In genomic region chr9:50893665-50894064, GRCm38 (mm10) we compare ENCODE assay signal across 8 mouse cellular contexts. TPM values are rescaled to one million over a fixed set of nuclear protein-coding genes. Genes with fewer than 3 reads are reported as not detected.
DNase-seq lines count a peak whose midpoint lies in the region; ATAC-seq and TF ChIP-seq lines count a peak whose summit lies in the region.

No protein-coding gene starts in this region.

- H3K4me3 ChIP-seq in forebrain, postnatal 0 days (ENCODE audit: low read depth, low read length) = no peak overlapping the region
- no peak overlapping the region for H3K4me3 ChIP-seq in forebrain, embryonic 15.5 days
- no peak overlapping the region for H3K4me3 ChIP-seq in midbrain, embryonic 11.5 days (ENCODE audit: low read depth, low read length)

- WGBS in forebrain, postnatal 0 days = 69% methylated on average over 4 of the region's 4 CpGs
- 73% methylated on average over 4 of the region's 4 CpGs for WGBS in forebrain, embryonic 15.5 days
- 91% methylated on average over 4 of the region's 4 CpGs for WGBS in midbrain, embryonic 11.5 days

- H3K27ac ChIP-seq in forebrain, postnatal 0 days (ENCODE audit: low read depth, low read length) = no peak overlapping the region
- H3K27ac ChIP-seq in forebrain, embryonic 15.5 days (replicated peaks) = no peak overlapping the region
- H3K27ac ChIP-seq in midbrain, embryonic 11.5 days (ENCODE audit: low read depth, low read length) = no peak overlapping the region

- peaks cover 60% of the 10 kb centered on the region for H3K36me3 ChIP-seq in forebrain, postnatal 0 days (ENCODE audit: insufficient read depth)
- H3K36me3 ChIP-seq in forebrain, embryonic 15.5 days = peaks cover 34% of the 10 kb centered on the region
- no peaks in the 10 kb centered on the region for H3K36me3 ChIP-seq in midbrain, embryonic 11.5 days (ENCODE audit: control insufficient read depth, insufficient read depth, low read length)

- H3K9ac ChIP-seq in forebrain, postnatal 0 days = no peak overlapping the region
- no peak overlapping the region for H3K9ac ChIP-seq in forebrain, embryonic 15.5 days (replicated peaks)
- H3K9ac ChIP-seq in midbrain, embryonic 11.5 days (ENCODE audit: low read length) = no peak overlapping the region

- no peaks in the 10 kb centered on the region for H3K4me1 ChIP-seq in forebrain, postnatal 0 days (ENCODE audit: insufficient read depth)
- 0 out of 2 replicates have a peak, but pooled peaks cover 3% of the 10 kb centered on the region for H3K4me1 ChIP-seq in forebrain, embryonic 15.5 days
- H3K4me1 ChIP-seq in midbrain, embryonic 11.5 days (ENCODE audit: control insufficient read depth, insufficient read depth, low read length) = no peaks in the 10 kb centered on the region

- no peak for TF ChIP-seq CTCF in forebrain, postnatal 0 days (IDR thresholded peaks at IDR 0.05; ENCODE audit: low read depth)

- ATAC-seq in forebrain, postnatal 0 days = peak; percentile 62
- ATAC-seq in forebrain, embryonic 15.5 days (replicated peaks) = no peak
- no peak for ATAC-seq in midbrain, embryonic 11.5 days (ENCODE audit: low FRiP score)
- ATAC-seq in inflammation-experienced regulatory T-cells, adult 6 months = no peak

- H3K27me3 ChIP-seq in forebrain, postnatal 0 days (ENCODE audit: insufficient read depth, low read length) = no peaks in the 10 kb centered on the region
- H3K27me3 ChIP-seq in forebrain, embryonic 15.5 days = no peaks in the 10 kb centered on the region
- H3K27me3 ChIP-seq in midbrain, embryonic 11.5 days (ENCODE audit: control insufficient read depth, insufficient read depth, low read length) = no peaks in the 10 kb centered on the region

- H3K4me2 ChIP-seq in forebrain, postnatal 0 days (ENCODE audit: low read depth) = no peak overlapping the region
- H3K4me2 ChIP-seq in forebrain, embryonic 15.5 days (replicated peaks) = no peak overlapping the region
- no peak overlapping the region for H3K4me2 ChIP-seq in midbrain, embryonic 11.5 days

- no peaks in the 10 kb centered on the region for H3K9me3 ChIP-seq in forebrain, postnatal 0 days (ENCODE audit: low read length)
- no peaks in the 10 kb centered on the region for H3K9me3 ChIP-seq in forebrain, embryonic 15.5 days
- no peaks in the 10 kb centered on the region for H3K9me3 ChIP-seq in midbrain, embryonic 11.5 days (ENCODE audit: control insufficient read depth, low read length)

- peak; percentile 58 for DNase-seq in forebrain, postnatal 0 days
- peak; percentile 70 to 72 for DNase-seq in adrenal gland, adult 18-20 months (ENCODE audit: low spot score in 2 of 2)
- peak; percentile 54 to 63 for DNase-seq in frontal cortex, postnatal 36 days (ENCODE audit: low spot score in 2 of 2)
- DNase-seq in layer of hippocampus, postnatal 36 days = peak; percentile 69 to 70
- DNase-seq in skeletal muscle tissue, adult 2 months (ENCODE audit: low read depth, low spot score) = peak; percentile 88
- DNase-seq in midbrain, embryonic 11.5 days (ENCODE audit: low spot score, missing footprints) = no peak

RNA-seq across cellular contexts. Expression of gene Ppp2r1b, which starts 48.6 kb away (rescaled TPM):
- total RNA-seq in forebrain, postnatal 0 days (2014; rRNA removed) = 15.2 and 26.0 TPM in 2 replicates
- 26.1 and 29.8 TPM in 2 replicates for polyA plus RNA-seq in forebrain, postnatal 0 days (2015; fragmentation: Nextera tagmentation; extraction: Ambion mirVana)
- polyA plus RNA-seq in forebrain, embryonic 15.5 days (2015; fragmentation: Nextera tagmentation; extraction: Ambion mirVana) = 89.6 and 95.9 TPM in 2 replicates
- 10 to 100 TPM; 44.3 to 64.2 TPM for total RNA-seq in adrenal gland, adult 18-20 months (2021)
- total RNA-seq in layer of hippocampus, postnatal 36 days (2021) = 10 to 100 TPM; 17.4 to 18.5 TPM
- 114 and 126 TPM in 2 replicates for polyA plus RNA-seq in midbrain, embryonic 11.5 days (2014; fragmentation: Nextera tagmentation; extraction: Ambion mirVana)
- 10 to 100 TPM; 57.5 to 62.8 (median 59.3) TPM for polyA plus RNA-seq in inflammation-experienced regulatory T-cells, adult 6 months (2017; shearing (Covaris generic))
